Mouse (Mus musculus) urinary bladder, postnatal 4 days (tissue): ENCODE measurements at regions not wholly inside any gene's neighbourhood (a gene's known extent, or its start where the extent isn't known, plus 50 kb on each side); places are given as distances from the start of the nearest gene placed in this dataset.

ENCODE experiments used
- DNase-seq, 2 experiments: peaks; one replicate each; pipeline ENCODE4 v3.0.0; 2021 to 2022; ENCODE audit warnings: low spot score in 2 of 2

DNA sequence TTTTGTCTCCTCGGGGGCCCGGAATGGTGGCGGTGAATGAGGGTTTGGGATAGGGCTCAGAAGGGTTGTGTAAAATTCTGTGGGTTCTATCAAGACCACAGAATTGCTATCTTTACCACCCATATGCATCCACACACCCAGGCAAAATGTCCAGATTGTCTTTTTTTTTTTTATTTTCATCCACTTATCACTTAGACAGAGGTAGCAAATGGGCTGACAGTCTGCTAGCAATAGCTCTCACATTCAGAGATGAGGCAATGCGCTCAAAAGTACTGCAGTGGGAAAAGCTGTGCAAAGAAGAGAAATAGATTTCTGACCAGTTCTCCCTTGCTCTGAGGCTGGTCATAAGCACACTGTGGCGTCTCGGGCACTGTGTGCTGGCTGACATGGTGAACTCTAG lies 154.5 kb downstream of the Dad1 start:
- no peak for DNase-seq

DNA sequence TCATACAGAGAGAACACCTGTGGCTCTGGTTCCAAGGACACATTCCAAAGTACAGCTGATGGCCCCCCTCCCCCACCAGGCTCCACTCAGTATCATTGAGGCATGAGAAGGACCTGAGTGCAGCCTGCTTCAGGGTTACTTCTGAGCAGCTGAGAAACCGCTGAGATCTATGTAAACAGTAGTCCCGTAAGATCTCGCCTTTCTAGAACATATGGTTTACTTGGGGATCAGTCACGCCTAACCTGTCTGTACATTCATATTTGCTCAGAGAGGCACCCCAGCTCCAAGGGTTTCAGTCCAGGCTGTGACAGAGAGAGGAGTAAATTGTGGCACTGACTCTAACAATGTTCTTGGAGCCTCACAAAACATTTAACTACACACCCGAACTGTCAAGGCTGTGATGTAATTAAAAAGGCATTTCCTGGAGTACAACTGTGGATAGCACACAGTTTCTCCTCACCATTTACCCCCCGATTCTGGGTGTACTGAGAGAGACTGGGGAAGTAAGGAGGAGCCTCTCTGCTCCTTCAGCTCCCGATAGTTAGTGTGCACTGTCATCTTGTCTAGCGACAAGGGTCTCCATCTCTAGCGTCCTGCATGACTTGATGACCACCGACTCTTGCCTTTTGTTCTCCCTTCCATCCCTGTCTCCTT lies 155.7 kb downstream of the Dad1 start:
- DNase-seq, result no peak

GRCm38 (mm10) chr14:54097026-54097425 lies 156.9 kb downstream of the Dad1 start:
- DNase-seq, result no peak

- no peak for DNase-seq
Measured at GRCm38 (mm10) chr14:54092444-54092843, 161.5 kb downstream of the Dad1 start.

GRCm38 (mm10) chr14:54086660-54087059 lies 167.2 kb downstream of the Dad1 start:
- no peak for DNase-seq

- DNase-seq, result no peak
Measured at GRCm38 (mm10) chr14:54074659-54075058, 179.2 kb downstream of the Dad1 start.

DNA sequence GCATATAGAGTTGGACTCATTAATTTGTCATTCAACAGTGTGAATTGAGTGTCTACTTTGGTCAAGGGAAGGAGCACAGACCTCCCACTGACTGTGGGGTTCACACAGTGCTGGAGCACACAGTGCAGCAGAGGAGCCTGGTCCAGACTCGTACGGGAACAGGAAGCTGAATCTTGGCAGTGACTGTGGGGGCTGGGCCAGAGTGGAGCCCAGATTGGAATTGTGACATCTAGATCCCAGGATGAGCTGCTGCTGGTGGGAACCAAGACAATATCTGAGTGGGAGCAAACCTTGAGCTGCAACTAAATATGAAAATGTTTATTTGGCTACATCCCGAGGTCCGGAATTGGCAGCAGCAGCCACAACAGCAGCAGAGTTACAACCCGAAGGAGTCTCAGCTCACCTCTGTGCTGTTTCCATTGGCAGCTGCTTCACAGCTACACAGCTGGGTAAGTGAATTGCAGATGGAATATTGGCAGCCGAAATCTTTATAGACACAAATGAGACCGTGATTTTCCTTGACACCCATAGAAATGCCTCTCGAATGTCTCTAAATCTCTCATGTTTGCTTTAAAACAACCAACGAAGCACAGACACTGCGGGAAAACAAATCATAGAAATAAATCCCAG lies 181.5 kb downstream of the Dad1 start:
- peak in 1 of 2 experiments; percentile 29 for DNase-seq

DNA sequence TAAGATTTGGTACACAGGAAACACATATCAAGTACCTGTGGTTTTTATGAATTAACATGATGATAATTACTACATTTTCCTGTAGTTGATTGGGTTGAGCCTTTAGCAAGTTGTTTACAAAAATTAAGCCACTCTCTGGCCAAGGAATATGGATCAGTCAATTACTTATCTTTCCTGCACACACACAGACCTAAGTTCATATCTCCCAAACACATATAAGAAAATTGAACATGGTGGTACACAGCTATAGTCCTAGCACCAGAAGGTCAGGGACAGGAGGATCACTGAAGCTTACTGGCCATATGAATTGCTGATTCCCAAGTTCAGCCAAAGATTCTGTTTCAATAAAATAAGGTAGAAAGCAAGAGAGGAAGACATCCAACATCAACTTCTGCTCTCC lies 183.7 kb downstream of the Dad1 start:
- no peak for DNase-seq

- DNase-seq, result no peak
Measured at GRCm38 (mm10) chr14:54068684-54069083, 185.2 kb downstream of the Dad1 start.

GRCm38 (mm10) chr14:54065466-54065865 lies 188.4 kb downstream of the Dad1 start:
- DNase-seq, result no peak

DNA sequence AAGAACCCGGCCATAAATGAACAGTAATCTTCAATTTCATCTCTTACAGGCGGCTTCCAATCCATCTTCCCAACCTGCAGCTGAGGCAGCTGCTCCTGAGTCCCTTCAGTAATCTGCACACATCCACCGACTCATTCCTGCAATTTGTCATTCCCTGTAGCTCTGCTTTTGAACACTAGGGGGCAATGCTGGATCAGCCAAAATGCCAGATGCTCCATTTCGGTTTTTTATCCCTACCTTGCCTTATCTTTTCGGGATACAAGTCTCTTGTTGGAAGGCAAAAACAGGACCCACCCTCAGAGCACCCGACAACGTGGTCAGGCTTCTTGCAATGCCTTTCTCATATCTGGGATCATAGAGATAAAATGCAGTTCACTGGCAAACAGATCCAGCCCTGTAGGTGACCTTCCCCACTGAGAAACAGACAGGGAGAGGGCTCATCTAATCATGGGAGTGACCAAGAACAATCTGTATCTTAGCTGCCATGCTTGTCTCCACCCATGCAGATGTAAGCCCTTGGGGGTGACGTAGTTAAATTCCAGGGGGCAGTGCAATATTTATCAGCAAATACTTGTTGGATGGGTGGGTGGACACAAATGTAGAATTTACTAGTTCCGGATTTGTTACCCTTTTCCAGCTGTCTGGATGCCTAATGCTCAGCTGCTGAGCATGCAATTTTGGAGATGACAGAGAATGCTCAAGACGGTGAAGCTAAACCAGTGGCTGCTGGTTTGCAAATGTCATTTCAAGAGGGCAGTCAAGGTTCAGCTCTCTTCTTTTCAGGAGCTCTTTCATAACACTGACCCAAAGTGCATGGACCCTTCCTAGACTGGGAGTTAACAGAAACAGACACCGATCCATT lies 189.1 kb downstream of the Dad1 start:
- peak; percentile 45 to 74 for DNase-seq

DNA sequence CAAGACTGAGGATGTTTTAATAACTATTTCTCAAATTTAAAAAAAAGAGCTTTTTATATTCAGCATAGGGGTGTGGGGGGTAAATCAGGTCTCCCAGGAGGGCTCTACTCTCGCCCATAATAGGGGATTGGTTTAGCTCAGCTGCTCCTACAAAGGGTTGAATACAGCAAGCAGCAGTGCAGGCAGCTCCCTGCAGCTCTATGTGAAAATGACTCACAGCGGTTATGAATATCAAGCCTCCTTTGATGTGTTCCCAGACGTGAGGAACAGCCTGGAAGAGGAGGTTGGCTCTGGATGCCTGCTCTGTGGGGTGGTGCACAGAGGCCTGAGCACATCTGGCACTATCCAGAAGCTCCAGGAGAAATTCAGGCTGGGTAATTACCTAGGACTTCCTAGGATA lies 192.3 kb downstream of the Dad1 start:
- no peak for DNase-seq

DNA sequence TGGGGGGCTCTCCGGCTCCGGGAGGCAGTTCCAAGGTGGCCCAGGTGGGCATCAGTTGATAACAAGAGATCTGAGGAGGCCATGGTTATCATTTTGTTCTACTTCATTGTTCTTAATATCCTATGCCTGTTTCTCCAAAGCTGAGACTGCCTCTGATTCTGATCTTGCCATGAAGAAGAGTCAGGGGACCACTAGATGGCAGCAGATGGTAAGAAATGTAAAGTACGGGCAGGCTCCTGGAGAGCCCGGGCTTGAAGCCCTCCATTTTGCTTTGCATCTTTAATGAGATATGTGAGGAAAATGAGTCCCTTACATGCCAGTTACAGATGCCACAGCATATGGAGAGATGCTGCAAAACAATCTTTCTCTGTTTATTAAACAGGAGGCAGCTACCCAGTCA lies 194.1 kb downstream of the Dad1 start:
- peak; percentile 39 to 69 for DNase-seq

- no peak for DNase-seq
Measured at GRCm38 (mm10) chr14:54059096-54059495, 194.8 kb downstream of the Dad1 start.

GRCm38 (mm10) chr14:54056691-54057090 lies 197.2 kb downstream of the Dad1 start:
- no peak for DNase-seq

GRCm38 (mm10) chr14:54055390-54055789 lies 198.5 kb downstream of the Dad1 start:
- DNase-seq, result no peak

- no peak for DNase-seq
Measured at GRCm38 (mm10) chr14:54042286-54042685, 211.6 kb downstream of the Dad1 start.

- DNase-seq, result no peak
Measured at GRCm38 (mm10) chr14:54040644-54041043, 213.3 kb downstream of the Dad1 start.

- no peak for DNase-seq
Measured at GRCm38 (mm10) chr14:54034516-54034915, 219.4 kb downstream of the Dad1 start.

DNA sequence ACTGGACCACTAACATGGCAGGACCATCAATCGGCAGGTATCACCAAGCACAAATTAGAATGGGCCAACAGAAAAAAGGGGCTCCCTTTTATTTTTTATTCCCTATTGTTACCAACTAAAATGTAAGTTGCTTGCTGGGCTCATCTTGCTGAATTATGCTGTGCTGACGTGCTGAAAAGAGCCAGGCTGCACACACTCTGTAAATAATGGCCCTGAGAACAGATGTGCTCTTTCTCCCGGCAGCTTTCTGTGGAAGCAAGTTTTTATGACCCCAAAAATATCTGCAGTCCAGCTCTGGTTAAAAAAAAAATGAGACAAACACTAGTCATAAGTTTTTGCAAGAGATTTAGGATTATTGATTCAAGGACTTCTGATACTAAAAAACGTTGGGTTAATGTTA lies 230.4 kb downstream of the Dad1 start:
- DNase-seq, result no peak

- DNase-seq, result no peak
Measured at GRCm38 (mm10) chr14:54021443-54021842, 232.5 kb downstream of the Dad1 start.

GRCm38 (mm10) chr14:54014628-54015027 lies 239.3 kb downstream of the Dad1 start:
- DNase-seq, result no peak

DNA sequence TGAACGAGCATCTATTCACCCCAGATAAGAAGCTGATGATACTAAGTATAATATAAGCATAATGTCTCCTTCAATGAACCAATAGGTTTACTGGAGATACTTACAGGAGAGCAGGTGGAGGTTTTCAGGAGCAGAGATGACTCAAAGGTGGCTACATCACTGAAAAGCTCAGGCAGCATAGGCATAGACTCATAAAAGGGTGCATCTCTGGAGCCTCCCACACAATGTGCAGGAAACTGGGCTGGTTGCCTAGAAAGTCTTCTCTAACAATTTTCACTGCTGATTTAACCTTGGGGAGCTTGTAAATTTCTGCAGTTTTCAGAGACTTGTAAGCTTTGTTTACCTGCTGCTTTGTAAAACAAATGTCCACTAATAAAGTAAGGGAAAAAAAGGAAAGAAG lies 251.8 kb downstream of the Dad1 start:
- DNase-seq, result no peak
